Mouse (Mus musculus) cerebellum, adult 9-10 months (tissue): ENCODE measurements at regions not wholly inside any gene's neighbourhood (a gene's known extent, or its start where the extent isn't known, plus 50 kb on each side); places are given as distances from the start of the nearest gene placed in this dataset.

ENCODE experiments used
- DNase-seq: peaks from one replicate; pipeline ENCODE4 v3.0.0; 2022

DNA sequence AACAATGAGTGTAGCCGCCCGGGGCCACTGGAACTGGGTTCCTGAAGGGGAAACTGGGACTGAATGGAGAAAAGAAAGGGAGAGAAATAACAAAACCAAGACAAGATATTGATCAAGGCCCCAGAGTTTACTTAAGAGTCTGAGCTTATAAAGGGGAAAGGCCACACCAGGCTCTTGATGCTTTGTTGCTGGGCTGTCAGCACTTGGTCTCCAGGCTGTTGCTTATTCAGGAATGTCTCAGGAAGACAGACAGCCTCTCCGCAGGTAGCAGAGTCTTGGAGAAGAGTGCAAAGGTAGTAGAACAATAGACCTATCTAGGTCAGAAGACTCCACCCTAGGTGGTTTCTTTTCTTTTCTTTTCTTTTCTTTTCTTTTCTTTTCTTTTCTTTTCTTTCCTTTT, 263.4 kb downstream of the Col12a1 start:
- DNase-seq, result no peak

DNA sequence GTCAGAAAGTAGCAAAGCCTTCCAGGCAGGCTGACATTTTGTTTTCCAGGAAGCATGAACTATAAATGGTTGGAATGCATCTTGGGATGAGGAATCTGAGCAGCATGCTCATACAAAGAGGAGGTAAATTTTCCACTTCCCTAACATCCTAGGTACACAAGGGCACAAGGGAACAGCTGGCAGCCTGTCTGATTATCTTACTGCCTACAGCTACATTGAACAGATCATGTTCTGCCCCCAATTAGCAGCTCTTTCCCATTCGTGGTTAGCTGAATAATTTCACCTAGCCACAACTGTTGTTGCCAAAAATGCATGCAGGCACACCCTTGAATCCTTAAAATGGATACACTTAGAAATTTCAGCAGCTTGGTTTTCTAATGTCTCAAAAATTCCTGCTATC, 239.5 kb downstream of the Col12a1 start:
- no peak for DNase-seq

DNA sequence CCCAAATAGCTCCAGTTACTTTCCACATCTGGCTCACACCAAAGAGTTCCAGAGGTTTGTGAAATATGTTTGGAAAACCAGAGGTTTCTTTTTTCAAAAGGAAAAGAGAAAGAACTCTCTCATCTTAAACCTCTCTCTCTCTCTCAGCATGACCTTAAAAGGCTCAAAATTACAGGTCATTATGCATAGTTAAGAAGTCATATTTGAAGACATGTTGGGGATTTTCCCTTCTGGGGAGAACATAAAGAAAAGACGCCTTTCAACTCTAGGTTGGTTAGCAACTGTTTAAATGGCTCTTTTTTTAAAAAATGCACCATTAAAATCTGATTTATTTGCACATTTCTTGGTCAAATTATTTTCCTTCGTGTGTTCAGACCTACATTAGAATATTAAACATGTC, 218.4 kb downstream of the Col12a1 start:
- DNase-seq, result no peak

DNA sequence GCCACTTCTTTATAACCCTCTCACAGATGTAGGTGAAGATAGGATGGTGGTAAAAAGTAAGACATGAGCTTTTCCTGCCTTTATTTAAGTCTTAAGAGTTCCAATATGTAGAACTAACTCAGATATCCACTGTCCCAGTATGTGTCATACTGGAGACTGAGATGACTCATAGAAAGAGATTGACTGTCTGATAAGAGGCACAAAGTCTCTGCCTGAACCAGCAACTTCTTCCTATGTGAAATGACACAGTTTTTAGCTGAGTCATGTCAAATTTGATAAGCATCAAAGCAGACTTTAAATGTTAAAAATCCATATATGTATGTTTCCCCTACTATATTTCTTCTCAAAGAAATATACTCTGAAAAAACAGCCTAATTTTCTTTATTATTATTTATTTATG, 216.6 kb downstream of the Col12a1 start:
- no peak for DNase-seq

DNA sequence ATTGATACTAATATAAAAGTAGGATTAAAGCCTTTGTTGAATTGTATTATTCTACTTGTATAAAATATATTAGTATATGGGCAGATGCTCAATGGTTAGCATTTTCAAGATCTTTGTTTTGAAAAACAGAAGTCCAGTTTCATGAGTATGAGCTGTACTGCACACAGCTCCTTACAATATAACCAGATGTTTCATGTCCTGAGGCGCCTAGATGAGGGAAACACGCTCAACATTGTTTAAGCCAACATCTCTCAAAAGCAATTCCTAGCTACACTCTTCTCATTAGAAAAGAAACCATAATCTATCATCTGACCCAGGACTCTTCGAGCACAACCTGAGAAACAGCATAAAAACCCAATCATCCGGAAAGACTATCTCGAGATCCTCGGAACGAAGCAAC, 202.2 kb downstream of the Col12a1 start:
- DNase-seq, result no peak

DNA sequence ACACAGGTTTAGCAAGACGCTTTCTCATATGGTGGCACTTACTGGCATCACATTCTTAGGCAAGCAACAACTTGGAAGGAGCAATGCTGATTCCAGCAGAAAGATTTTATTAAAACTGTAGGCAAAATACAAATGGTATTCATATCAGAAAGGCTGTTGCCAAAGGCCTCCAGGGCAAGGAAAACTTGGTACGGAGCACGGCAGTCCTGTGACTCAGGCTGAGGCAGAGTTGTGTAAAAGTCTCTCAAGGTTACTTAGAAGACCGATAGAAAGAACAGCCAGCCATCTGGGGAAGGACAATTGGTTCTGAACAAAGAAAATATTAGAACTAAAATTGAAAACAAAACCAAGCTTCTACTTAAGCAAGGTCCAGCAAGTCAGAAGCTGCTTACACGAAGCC, 201.2 kb downstream of the Col12a1 start:
- DNase-seq, result no peak

DNA sequence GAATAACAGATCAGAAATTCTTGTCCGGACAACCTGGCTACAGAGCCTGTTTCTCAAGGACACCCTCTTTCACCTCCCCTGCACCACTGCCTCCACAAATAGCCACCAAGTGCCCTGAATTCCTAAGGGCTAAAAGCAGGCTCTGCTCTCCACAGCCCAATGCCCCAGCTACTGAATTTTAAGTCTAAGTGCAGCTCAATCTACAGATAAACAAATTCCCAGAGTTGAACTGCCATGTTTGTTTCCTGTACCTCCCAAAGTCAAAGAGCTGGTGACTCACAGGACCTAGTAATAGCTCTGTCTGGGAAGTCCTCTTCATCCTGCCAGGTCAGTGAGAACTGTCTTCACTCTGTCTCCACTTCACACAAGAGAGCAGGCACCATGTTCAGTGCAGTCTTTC, 200.0 kb downstream of the Col12a1 start:
- DNase-seq, result no peak

DNA sequence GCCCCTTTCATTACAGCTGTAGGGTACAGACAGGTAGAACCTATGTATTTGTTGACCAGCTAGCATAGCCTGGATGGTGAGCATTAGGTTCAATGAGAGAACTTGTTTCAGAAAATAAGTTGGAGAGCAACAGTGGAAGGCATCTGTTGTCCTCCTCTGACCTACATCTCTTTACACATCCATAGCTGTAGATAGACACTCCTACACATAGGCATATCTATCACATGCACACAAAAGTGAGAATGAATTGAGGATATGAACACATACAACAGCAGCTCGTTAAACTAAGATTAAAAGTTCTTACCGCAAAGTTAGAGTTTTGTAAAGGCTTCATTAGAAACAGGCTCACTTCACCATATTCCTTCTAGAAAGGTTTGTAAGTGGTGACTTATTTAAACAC, 198.1 kb downstream of the Col12a1 start:
- no peak for DNase-seq

DNA sequence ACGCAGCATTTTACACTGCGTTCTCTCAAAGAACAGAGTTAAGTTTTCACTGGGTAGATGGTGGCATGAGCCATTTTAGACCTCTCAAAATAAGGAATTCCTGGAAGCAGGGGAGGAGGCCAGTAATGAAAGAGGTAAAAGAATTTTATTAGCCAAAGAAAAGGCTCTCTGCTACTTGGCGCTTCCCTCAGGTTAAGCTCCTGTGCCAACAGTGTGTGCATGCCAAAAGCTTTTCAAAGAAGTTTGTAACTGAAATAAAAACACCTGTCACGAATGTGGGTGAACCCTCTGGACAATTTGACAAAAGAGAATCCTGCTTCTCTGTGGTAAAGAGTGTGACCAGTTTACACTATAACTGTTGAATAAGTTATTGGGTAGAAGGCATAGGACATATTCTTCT, 195.6 kb downstream of the Col12a1 start:
- DNase-seq, result no peak

DNA sequence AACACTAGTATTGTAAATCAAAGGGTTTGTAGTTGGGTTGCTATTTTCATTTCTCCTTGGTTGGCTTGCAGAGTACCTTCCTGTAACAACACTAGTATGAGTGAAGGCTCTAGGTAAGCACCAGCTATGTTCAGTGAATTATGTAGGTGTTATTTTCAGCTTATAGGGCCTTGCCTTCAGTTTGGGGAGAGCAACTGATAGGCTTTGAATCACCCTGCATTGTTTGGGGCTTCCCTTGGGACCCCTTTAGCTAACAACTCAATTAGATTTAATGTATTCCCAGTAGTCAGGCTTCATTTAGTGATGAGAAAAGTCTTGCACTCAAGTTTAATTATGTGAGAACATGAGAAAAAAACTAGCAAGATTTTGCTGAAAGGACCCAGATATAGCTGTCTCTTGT, 193.6 kb downstream of the Col12a1 start:
- no peak for DNase-seq

DNA sequence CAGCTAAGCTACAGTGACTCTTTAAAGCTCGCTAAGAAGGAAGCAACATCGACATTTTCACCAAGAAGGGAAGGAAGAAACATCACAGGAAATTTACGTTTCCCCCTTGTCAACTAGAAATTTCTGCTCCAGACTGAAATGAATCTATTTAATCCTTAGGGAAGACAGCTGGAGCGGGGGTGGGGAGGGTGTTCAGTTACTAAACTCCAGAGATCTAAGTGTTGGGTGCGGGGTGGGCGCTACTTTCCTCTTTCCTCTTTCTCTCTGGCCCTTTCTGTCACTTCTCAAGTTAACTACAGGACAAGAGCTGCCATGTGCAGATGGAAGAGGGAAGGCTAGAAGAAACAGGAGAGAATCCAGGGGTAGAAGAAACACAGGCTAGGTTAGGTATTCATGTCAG, 192.2 kb downstream of the Col12a1 start:
- DNase-seq, result no peak

DNA sequence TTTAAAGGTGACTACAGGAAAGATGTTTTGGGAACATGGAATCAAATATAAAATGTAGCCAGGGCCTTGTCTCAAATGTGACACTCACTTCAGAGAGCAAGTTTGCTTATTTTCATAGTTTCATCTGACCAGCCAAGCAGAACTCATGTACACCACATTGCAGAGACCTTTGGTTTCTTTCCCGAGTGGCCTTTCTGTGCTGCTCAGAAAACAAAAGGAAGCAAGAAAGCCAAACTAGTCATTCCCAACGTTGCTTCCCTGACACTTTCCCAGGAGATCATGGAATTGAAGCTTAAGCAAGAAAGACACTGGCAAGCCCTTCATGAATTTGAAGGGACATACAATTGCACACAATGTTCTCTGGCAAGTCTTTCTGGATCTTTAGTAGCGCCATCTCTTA, 191.3 kb downstream of the Col12a1 start:
- DNase-seq, result no peak
